Mouse (Mus musculus): ENCODE data around the gene 4930404H24Rik. TPM values are rescaled to one million over a fixed set of nuclear protein-coding genes. Genes with fewer than 3 reads are reported as not detected.

4930404H24Rik gene
- polyA plus RNA-seq, 1 experiment from 2014 or later, result not detected

DNA sequence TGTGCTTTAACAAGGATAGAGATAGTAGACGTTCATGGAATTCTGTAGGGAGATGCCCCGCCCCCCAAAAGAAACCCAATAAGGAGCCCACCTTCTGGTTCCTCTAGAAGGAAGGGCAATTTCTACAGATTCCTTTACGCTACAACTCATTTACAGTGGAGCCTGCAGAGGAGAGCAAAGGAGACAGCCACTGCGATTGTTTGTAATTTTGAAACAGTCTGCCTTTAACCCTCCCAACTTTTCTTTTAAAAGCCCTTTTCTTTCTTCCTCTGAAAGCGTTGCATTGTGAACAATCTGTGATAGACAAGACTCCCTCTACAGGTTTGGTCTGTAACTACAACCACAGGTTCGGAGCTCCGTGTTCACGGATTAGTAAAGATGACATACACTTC, 46.6 kb upstream of the 4930404H24Rik start:
- DNase-seq (ENCODE audit: low spot score) (no peak), ATAC-seq (ENCODE audit: low FRiP score, low TSS enrichment) (no peak)
- H3K9ac ChIP-seq (ENCODE audit: low read length), result no peak overlapping the region

DNA sequence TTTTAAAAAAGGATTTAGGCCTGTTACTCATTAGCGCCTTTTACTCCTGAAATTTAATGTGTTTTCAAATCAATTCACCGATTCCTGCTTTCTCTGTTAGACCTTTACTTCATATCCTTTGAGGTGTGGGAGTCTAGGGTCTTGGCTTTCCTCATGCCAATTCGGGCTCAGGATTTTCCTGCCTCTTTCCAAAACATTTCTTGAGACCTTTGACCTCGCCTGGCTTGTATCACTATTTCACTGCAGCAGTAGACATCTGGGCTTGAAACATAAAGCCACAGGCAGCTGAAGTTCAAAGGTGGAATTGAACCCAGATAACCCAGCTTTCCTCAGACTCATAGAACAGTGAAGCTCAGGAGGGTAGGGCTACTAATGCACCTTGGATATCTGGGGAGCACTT, 46.1 kb upstream of the 4930404H24Rik start:
- no peak overlapping the region for H3K9ac ChIP-seq (ENCODE audit: low read length)
- TF ChIP-seq EP300 (optimal IDR thresholded peaks at IDR 0.05) (no peak), CTCF (IDR thresholded peaks at IDR 0.05; ENCODE audit: low read depth) (no peak)
- H3K9me3 ChIP-seq (ENCODE audit: control insufficient read depth, low read length), result no peaks in the 10 kb centered on the region
- 22% methylated on average over 4 of the region's 4 CpGs for WGBS
- H3K36me3 ChIP-seq (ENCODE audit: control insufficient read depth, insufficient read depth, low read length), result no peaks in the 10 kb centered on the region
- no peak for DNase-seq (ENCODE audit: low spot score)
- H3K27ac ChIP-seq (replicated peaks), result no peak overlapping the region
- peaks cover 7% of the 10 kb centered on the region; the same call in 1 of the 2 replicates for H3K4me1 ChIP-seq (replicated peaks; ENCODE audit: control insufficient read depth, insufficient read depth)
- H3K27me3 ChIP-seq (ENCODE audit: control insufficient read depth, insufficient read depth, low read length), result no peaks in the 10 kb centered on the region
- no peak for ATAC-seq (ENCODE audit: low FRiP score, low TSS enrichment)
- no peak overlapping the region for H3K4me3 ChIP-seq (ENCODE audit: low read depth, low read length)
- no peak overlapping the region for H3K4me2 ChIP-seq (replicated peaks; ENCODE audit: low read depth)

More for the DNA sequence above, 46.6 kb upstream of the 4930404H24Rik start:
- WGBS, result 0% methylated on average over 8 of the region's 8 CpGs
- peak overlapping the region; percentile 99 for H3K4me2 ChIP-seq (replicated peaks; ENCODE audit: low read depth)
- no peaks in the 10 kb centered on the region for H3K27me3 ChIP-seq (ENCODE audit: control insufficient read depth, insufficient read depth, low read length)
- peaks cover 7% of the 10 kb centered on the region; the same call in 1 of the 2 replicates for H3K4me1 ChIP-seq (replicated peaks; ENCODE audit: control insufficient read depth, insufficient read depth)
- H3K4me3 ChIP-seq (ENCODE audit: low read depth, low read length), result peak overlapping the region; percentile 87
- TF ChIP-seq CTCF (IDR thresholded peaks at IDR 0.05; ENCODE audit: low read depth), result peak; percentile 84
- TF ChIP-seq EP300 (optimal IDR thresholded peaks at IDR 0.05), result no peak
- H3K9me3 ChIP-seq (ENCODE audit: control insufficient read depth, low read length), result no peaks in the 10 kb centered on the region
- H3K27ac ChIP-seq (replicated peaks), result no peak overlapping the region
- H3K36me3 ChIP-seq (ENCODE audit: control insufficient read depth, insufficient read depth, low read length), result no peaks in the 10 kb centered on the region

DNA sequence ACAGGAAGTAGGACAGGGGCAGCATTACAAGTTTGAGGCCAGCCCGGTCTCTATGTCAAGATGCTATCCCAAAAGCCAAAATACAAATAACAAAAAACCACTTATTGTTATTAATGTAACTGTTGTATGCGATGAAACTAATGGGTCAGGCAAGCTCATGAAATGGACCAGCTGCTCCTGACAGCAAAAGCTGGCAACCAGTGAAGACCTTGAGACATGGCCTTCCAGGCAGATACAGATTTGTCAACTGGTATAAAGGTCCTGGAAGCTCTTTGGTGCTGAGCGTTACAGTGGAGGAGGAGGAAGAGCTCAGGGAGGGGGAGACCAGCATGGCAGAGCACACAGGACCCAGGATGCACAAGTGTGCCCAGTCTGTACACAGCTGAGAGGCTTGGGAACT, 44.9 kb upstream of the 4930404H24Rik start:
- Histone ChIP-seq H3K4me3 (ENCODE audit: low read depth, low read length) (no peak overlapping the region), H3K4me1 (replicated peaks; ENCODE audit: control insufficient read depth, insufficient read depth) (0 out of 2 replicates have a peak, but pooled peaks cover 1% of the 10 kb centered on the region), H3K27ac (replicated peaks) (no peak overlapping the region), H3K27me3 (ENCODE audit: control insufficient read depth, insufficient read depth, low read length) (no peaks in the 10 kb centered on the region), H3K4me2 (replicated peaks; ENCODE audit: low read depth) (no peak overlapping the region), H3K9me3 (ENCODE audit: control insufficient read depth, low read length) (no peaks in the 10 kb centered on the region), H3K9ac (ENCODE audit: low read length) (no peak overlapping the region), H3K36me3 (ENCODE audit: control insufficient read depth, insufficient read depth, low read length) (no peaks in the 10 kb centered on the region)
- whole genome bisulfite sequencing, result 66% methylated on average over 3 of the region's 3 CpGs
- no peak for DNase-seq (ENCODE audit: low spot score)
- no peak for TF ChIP-seq CTCF (IDR thresholded peaks at IDR 0.05; ENCODE audit: low read depth)
- TF ChIP-seq EP300 (optimal IDR thresholded peaks at IDR 0.05), result no peak
- ATAC-seq (ENCODE audit: low FRiP score, low TSS enrichment), result no peak

DNA sequence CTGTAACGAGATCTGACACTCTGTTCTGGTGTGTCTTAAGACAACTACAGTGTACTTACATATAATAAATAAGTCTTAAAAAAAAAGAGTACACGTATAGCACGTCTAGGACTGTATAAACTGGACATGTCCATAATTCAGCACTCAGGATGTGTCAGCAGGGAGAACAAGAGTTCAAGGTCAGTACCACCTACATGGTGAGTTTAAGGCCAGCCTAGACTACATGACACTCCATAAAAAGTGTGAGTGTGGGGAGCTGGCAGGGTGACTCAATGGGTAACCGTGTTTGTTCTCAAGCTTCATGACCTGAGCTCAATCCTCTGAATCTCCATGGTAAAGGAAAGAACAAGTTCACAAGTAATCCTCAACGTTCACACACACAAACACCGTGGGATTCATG, 44.1 kb upstream of the 4930404H24Rik start:
- no peaks in the 10 kb centered on the region for H3K4me1 ChIP-seq (replicated peaks; ENCODE audit: control insufficient read depth, insufficient read depth)
- no peak overlapping the region for H3K4me2 ChIP-seq (replicated peaks; ENCODE audit: low read depth)
- no peak overlapping the region for H3K9ac ChIP-seq (ENCODE audit: low read length)
- DNase-seq (ENCODE audit: low spot score) (no peak), ATAC-seq (ENCODE audit: low FRiP score, low TSS enrichment) (no peak)
- H3K36me3 ChIP-seq (ENCODE audit: control insufficient read depth, insufficient read depth, low read length), result no peaks in the 10 kb centered on the region
- 82% methylated on average over 6 of the region's 6 CpGs for WGBS
- no peak overlapping the region for H3K4me3 ChIP-seq (ENCODE audit: low read depth, low read length)
- no peaks in the 10 kb centered on the region for H3K27me3 ChIP-seq (ENCODE audit: control insufficient read depth, insufficient read depth, low read length)
- H3K27ac ChIP-seq (replicated peaks), result no peak overlapping the region
- no peaks in the 10 kb centered on the region for H3K9me3 ChIP-seq (ENCODE audit: control insufficient read depth, low read length)
- no peak for TF ChIP-seq CTCF (IDR thresholded peaks at IDR 0.05; ENCODE audit: low read depth)
- no peak for TF ChIP-seq EP300 (optimal IDR thresholded peaks at IDR 0.05)

DNA sequence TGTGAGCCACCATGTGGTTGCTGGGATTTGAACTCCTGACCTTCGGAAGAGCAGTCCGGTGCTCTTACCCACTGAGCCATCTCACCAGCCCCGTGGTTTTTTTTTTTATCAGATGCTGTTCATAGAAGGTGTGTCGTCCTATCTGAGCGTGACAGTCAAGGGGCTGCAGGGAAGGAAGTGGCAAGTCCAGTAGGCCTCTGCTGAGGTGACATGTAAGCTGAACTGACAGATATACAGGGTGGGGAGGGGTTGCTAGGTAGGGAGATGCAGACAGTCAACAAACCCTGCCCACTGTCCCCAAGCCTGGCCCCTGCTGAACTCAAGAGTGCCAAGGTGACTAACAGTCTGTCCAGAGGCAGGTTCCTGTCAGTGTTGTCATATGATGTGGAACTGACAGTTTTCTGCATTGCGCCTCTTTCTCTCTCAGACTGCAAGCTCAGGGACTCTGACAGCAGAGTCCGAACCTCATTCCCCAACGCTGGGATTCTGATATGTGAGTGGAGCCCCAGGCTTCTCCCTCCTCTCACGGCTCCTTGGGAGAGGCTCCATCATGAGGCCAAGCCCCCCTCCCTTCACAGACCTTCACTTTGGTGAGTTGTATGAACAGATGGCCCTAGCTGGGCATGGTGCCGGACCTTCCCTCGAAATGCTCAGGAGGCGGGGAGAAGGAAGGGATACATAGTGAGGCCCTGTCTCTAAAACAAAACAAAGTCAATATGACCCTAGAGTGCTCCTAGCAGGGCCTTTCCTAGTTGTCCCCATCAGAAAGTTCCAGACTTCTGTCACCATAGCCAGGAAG, 38.4 kb upstream of the 4930404H24Rik start:
- DNase-seq (ENCODE audit: low spot score), result no peak
- no peak overlapping the region for H3K4me2 ChIP-seq (replicated peaks; ENCODE audit: low read depth)
- H3K4me3 ChIP-seq (ENCODE audit: low read depth, low read length), result no peak overlapping the region
- no peak overlapping the region for H3K27ac ChIP-seq (replicated peaks)
- peaks cover 2% of the 10 kb centered on the region; the same call in 1 of the 2 replicates for H3K4me1 ChIP-seq (replicated peaks; ENCODE audit: control insufficient read depth, insufficient read depth)
- TF ChIP-seq CTCF (IDR thresholded peaks at IDR 0.05; ENCODE audit: low read depth), result no peak
- no peak for TF ChIP-seq EP300 (optimal IDR thresholded peaks at IDR 0.05)
- H3K9me3 ChIP-seq (ENCODE audit: control insufficient read depth, low read length), result no peaks in the 10 kb centered on the region
- H3K9ac ChIP-seq (ENCODE audit: low read length), result no peak overlapping the region
- no peaks in the 10 kb centered on the region for H3K27me3 ChIP-seq (ENCODE audit: control insufficient read depth, insufficient read depth, low read length)
- 54% methylated on average over 12 of the region's 12 CpGs for WGBS
- H3K36me3 ChIP-seq (ENCODE audit: control insufficient read depth, insufficient read depth, low read length), result no peaks in the 10 kb centered on the region
- ATAC-seq (ENCODE audit: low FRiP score, low TSS enrichment), result peak; percentile 34; the same call in 1 of the 2 replicates

DNA sequence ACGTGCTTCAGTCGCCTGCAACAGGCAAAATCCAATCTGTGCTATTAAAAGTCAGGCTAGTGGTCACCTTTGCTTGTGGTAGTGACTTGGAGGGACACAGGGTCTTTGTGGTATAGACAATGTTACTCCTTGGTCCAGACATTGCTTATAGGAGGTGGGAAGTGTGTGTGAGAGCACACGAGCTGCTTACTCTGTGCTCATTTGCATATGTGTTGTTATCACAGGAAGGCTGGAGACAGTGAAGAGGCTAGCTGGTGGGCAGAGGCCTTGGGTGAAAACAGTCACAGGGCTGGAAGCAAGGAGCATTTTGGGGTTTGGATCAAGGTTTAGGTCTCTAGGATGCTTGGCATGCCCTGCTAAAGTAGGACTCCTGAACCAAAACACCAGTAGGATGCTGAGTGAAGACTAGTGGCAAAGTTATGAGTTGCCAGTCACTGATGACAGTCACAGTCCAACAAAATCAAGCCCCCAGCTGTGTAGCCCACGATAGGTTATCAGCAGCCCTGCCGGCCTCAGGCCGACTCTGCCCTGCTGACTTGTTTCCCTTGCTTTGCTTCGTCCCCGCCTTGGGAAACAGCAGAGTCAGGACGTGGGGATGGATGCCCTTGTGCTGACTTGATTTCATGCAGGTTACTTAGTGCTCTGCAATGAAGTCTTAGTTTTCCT, 37.6 kb upstream of the 4930404H24Rik start:
- no peak for TF ChIP-seq CTCF (IDR thresholded peaks at IDR 0.05; ENCODE audit: low read depth)
- no peak for TF ChIP-seq EP300 (optimal IDR thresholded peaks at IDR 0.05)
- ATAC-seq (ENCODE audit: low FRiP score, low TSS enrichment), result no peak
- Histone ChIP-seq H3K9me3 (ENCODE audit: control insufficient read depth, low read length) (no peaks in the 10 kb centered on the region), H3K4me3 (ENCODE audit: low read depth, low read length) (no peak overlapping the region), H3K4me1 (replicated peaks; ENCODE audit: control insufficient read depth, insufficient read depth) (peaks cover 2% of the 10 kb centered on the region; the same call in 1 of the 2 replicates), H3K36me3 (ENCODE audit: control insufficient read depth, insufficient read depth, low read length) (no peaks in the 10 kb centered on the region), H3K27ac (replicated peaks) (no peak overlapping the region), H3K27me3 (ENCODE audit: control insufficient read depth, insufficient read depth, low read length) (no peaks in the 10 kb centered on the region), H3K4me2 (replicated peaks; ENCODE audit: low read depth) (no peak overlapping the region), H3K9ac (ENCODE audit: low read length) (no peak overlapping the region)
- WGBS, result 60% methylated on average over 9 of the region's 9 CpGs
- no peak for DNase-seq (ENCODE audit: low spot score)
